Mouse (Mus musculus) thymus, postnatal 14 days (tissue): ENCODE measurements around the gene Dll4.

Experiments used
- DNase-seq: peaks from one replicate; pipeline ENCODE4 v3.0.0; 2021

Gene Dll4

GRCm38 (mm10) chr2:119335535-119335934 is 10.0 kb downstream of the Dll4 start:
- DNase-seq: no peak

DNA sequence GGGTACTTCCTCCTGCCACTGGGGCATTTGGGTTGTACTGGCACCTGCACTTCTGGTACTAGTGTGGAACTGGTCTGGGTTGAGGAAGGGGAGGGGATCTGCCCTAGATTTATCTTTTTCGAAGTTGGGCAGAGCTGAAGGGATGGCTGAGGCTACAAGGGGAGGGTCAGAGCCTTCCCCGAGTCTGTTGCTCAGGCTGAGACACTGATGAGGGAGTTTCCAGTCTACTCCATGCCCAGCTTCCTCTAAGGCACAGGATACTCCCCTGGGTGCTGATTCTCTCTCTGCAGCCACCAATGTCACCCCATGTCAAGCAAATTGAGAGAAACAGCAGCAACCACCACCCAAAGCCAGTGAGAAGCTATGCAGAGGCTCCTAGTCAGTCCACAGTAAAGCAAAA is 10.4 kb downstream of the Dll4 start:
- no peak for DNase-seq

- peak; percentile 28 for DNase-seq
Observed at GRCm38 (mm10) chr2:119336470-119336869, 10.9 kb downstream of the Dll4 start.

- peak; percentile 83 for DNase-seq
Observed at GRCm38 (mm10) chr2:119337425-119338265, 12.1 kb downstream of the Dll4 start.

DNA sequence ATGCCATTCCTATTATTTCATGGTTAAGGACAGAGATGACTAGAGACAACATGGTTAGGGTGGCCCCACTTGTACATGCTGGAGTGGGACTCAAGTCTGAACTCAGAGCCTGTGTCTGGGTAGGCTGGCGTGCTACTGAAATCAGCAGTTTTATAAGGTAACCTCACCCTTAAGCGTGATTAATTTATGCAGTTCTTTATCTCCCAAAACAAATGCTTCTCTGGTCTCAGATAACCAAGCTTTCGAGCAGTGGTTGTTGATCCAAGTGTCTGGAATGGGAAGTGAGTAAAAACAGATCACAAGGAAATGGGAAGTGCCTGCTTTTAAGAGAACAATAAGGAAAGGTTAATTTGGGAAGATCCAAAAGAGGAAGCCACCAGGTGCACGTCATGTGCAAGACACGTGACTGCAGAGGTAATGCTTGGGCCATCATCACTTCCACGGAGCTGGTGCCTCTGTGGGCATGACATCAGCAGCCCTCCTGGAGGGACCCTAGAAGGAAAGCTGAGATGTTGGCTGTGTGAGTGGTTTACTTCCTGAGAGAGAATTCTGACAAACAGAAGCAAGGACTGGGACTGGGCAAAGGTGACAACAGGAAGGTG is 19.1 kb downstream of the Dll4 start:
- no peak for DNase-seq

DNA sequence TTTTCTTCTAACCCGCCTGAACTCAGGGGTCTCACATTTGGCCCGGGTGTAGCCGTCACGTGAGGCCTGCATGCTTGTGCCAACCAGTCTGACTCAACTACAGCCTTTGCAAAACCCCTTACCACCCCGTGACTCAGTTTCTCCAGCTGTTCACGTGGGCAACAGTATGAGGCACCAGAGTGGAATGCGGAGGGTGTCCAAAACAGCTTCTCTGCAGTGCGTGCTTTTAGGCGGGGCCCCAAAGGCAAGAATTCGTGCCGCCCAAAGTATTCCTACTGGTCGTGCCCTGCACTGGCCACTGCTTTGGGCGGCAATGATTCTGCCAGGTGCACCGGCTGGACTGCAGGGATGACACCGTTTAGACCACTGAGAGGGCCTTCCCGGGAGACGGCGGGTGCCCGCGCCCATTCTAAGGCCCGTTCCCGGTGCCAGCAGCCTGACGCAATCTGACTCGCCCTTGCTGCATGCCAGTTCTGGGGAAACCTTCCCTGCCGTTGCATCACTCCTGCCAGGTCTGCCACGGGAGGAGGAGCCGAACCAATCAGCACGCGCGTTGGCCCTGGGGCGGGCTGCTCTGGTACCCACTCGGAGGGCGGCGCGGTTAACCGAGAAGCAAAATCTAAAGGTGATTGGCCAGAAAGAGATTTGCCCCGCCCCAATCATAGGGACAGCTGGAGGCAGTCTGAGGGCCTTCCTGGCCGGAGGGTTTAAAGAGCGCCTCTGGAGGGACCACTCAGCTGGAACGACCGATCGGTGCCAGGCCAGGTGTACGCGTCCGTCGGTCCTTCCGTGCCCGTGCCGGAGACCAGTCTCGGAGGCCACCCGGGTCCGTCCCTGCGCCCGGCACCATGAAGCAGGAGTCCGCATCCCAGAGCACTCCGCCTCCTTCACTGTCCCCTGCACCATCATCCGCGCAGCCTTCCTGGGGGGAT is 25.2 kb downstream of the Dll4 start, which contains the start of gene Chac1:
Gene Chac1 (plus strand): TSS at position 675 of the 932 bp plus-strand sequence.
- DNase-seq: peak; percentile 56

DNA sequence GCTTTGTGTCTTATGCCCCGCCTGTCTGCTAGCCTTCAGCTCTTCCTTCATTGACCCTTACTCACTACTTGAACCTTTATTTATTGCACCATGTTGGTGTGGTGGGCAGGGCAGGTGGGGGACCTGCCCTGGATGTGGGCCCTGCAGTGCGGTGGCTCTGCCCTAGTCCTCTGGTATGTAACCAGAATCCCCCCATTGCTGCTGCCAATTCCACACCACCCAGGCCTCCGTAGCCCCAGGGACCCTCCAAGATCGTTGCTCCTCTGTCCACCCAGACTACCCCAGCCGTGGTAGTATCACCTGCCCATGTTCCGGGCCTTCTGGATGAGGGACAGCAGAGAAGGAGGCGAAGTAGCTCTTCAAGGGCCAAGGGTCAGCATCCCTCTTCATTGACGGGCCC is 28.1 kb downstream of the Dll4 start:
- DNase-seq: no peak

DNA sequence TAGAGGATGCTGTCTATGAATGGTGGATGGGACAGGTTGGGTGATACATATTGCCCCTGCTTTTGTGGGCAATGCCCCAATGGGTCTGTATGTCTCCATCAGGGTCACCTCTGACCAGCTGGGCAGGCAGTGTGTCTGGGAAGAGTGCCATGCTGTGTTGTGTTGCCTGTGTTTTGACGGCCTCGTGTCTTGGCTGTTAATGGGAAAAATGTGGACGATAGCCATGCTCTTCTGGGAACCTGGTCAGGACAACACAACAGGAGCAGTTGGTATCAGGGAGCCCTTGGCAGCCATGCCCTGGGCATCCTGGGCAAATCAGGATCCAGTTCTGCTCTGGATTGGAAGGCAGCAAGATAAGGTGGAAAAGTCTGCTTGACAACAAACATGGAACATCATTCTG is 29.5 kb downstream of the Dll4 start:
- DNase-seq: no peak

- DNase-seq: no peak
Observed at GRCm38 (mm10) chr2:119355651-119356050, 30.1 kb downstream of the Dll4 start.

GRCm38 (mm10) chr2:119356310-119356709 is 30.7 kb downstream of the Dll4 start:
- DNase-seq: no peak

- DNase-seq: no peak
Observed at GRCm38 (mm10) chr2:119356805-119357204, 31.2 kb downstream of the Dll4 start.

- DNase-seq: no peak
Observed at GRCm38 (mm10) chr2:119358249-119358648, 32.7 kb downstream of the Dll4 start.

GRCm38 (mm10) chr2:119359721-119360291 is 34.2 kb downstream of the Dll4 start:
- no peak for DNase-seq

DNA sequence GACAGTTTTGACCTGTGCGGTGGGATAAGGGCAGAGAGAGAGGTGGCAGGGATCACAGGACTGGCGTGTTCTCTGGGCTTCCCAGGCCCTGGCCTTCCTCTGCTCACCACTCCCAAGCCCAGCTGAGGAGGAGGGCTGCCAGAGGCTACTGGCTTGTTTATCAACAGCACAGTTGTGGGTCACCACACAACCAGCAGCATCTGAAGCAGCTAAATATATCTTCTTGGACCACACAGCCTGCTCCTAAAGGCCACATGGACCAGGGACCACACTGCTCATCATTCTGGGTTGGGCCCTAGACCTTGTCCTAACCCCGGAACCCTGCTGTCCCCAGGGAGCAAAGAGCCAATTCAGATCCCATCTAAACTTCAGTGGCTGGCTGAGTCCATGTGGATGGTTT is 39.4 kb downstream of the Dll4 start:
- DNase-seq: no peak

DNA sequence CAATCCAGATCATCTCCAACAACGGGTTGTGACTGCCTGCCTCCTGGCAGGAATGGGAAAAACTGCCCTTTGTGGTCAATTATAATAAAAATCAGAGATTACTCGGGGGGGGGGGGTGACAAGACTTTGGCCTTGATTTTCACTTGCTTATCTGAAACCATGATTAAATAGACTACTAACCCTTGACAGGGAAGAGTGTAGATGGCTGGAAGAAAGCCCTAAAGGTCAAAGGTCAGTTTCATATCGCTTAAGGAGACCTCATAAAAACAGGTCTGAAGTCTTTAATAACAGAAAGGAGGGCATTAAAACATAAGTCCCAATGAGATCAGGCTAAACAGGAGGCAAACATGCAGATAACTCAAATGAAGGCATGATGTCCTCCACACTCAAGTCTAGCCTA is 41.8 kb downstream of the Dll4 start:
- DNase-seq: no peak

DNA sequence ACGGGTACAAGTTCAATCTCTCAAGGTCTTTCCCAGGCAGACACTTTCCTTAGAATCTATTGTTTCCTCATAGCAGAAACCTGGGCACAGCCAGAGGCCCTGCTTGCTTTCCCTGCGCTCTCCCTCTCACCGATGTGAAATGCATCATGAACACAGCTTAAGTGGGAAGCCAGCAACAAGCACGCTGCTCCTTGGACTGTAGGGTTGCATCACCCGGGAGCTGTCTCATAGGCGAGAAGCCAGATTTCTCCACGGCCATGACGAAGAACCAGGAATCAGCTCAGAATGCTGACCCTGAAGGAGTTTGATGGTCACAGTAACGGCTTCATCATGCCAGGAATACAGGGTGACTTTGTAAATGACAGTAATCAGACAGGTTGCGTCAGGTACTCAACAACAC is 44.5 kb downstream of the Dll4 start:
- no peak for DNase-seq

- no peak for DNase-seq
Observed at GRCm38 (mm10) chr2:119377286-119377685, 51.7 kb downstream of the Dll4 start.

- no peak for DNase-seq
Observed at GRCm38 (mm10) chr2:119377826-119378225, 52.2 kb downstream of the Dll4 start.

DNA sequence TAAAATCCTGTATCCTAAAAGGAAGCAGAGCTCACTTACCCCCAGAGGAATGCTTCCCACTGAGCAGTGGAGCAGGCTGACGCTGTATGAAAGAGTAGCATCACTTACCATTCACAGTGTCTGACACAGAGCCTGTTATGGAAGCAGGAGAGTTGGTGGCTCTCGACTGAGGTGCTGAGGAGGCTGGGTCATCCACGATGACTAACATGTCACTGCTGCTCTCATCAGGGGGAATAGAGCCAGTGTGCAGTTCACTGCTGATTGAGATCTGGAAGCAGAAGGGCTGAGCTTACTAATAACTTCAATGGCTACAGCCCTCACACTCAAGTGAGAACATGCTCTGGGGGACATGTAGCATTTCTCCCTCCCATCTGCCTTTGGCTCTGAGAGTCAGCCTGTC is 53.9 kb downstream of the Dll4 start:
- DNase-seq: no peak
